Mouse (Mus musculus) C2C12 (cell line): Measurements from ENCODE around the gene Tmem8b.

Experiments
- CTCF ChIP-seq: IDR thresholded peaks from one replicate; pipeline ENCODE4 v1.5.1; 2011; ENCODE audit not compliant: control insufficient read depth, insufficient read depth, insufficient read length
- USF1 ChIP-seq: IDR thresholded peaks from one replicate; pipeline ENCODE4 v1.6.1; 2011; ENCODE audit warnings: low read depth, mild to moderate bottlenecking, control low read depth, moderate library complexity

- no peak for TF ChIP-seq USF1
- no peak for TF ChIP-seq CTCF
Measured at GRCm38 (mm10) chr4:43655656-43656338, 13.0 kb upstream of the Tmem8b start.
